Mouse (Mus musculus): ENCODE data around the gene Sec24d. TPM values are rescaled to one million over a fixed set of nuclear protein-coding genes. Genes with fewer than 3 reads are reported as not detected.

The Sec24d gene
- polyA plus RNA-seq, 1 experiment from 2014 or later, result 66.1 TPM

DNA sequence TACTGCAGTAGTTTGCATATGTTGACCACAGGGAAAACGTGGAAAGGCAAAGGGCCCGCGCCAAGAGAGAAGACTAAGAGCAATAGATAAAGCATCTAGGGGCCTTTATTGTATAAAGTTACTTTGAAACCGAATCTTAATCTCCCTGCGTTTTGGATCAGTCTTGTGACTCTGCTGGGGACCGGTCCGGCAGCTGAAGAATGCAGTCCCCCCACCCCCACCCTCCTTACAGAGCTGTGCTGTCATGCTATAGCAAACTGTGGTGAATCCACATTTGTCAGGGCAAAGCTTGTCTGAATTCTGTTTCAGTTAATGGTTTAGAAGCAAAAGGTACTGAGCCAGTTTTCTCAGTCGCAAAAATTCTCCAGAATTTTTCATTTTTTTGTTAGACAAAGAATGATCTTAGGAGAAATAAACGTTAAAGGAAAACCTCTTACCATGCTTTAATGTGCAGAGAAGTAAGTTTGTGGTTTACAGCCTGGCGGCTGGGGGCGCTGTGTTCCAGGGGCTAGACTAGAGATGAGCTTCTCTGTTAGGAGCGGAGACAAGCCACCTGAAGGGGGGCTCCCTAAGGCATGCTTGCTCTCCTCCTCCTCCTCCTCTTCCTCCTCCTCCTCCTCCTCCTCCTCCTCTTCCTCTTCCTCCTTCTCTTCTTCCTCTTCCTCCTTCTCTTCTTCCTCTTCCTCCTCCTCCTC, 46.8 kb downstream of the Sec24d start:
- ATAC-seq (ENCODE audit: insufficient read depth), result peak; percentile 49; the same call in 1 of the 2 replicates
- Histone ChIP-seq H3K27ac (ENCODE audit: low read depth) (no peak overlapping the region), H3K27me3 (ENCODE audit: insufficient read depth, low read length) (no peaks in the 10 kb centered on the region), H3K36me3 (ENCODE audit: insufficient read depth) (peaks cover 16% of the 10 kb centered on the region; the same call in 1 of the 2 replicates), H3K4me3 (ENCODE audit: low read depth, low read length) (no peak overlapping the region), H3K9me3 (ENCODE audit: low read depth, low read length) (no peaks in the 10 kb centered on the region), H3K9ac (0 out of 2 replicates have a peak overlapping the region, but pooled peaks have one; percentile 20), H3K4me1 (ENCODE audit: insufficient read depth) (peaks cover 3% of the 10 kb centered on the region; the same call in 1 of the 2 replicates), H3K4me2 (no peak overlapping the region; the same call in 1 of the 2 replicates)
- peak; percentile 31 for DNase-seq
- TF ChIP-seq CTCF (IDR thresholded peaks at IDR 0.05; ENCODE audit: low read depth), result peak; percentile 10; the same call in 1 of the 2 replicates
- 25% methylated on average over 12 of the region's 12 CpGs for WGBS

DNA sequence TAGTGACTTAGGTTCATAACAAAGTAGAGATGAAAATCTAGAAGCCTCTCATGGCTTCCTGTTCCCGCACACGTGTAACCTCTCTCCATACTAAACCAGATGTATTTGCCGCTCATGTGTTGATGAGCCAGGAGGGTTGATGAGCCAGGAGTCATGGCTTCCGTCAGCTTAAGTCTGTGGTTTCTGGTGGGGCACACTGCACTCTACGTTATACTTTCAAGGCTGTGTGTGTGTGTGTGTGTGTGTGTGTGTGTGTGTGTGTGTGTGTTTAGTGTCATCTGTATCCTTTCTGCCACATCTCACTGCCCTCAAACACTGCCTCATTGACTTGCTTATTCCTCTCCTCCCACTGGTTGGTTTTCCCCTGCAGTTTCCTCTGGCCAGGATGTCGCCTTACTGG, 48.8 kb downstream of the Sec24d start:
- no peak overlapping the region for H3K4me2 ChIP-seq
- H3K27ac ChIP-seq (ENCODE audit: low read depth), result no peak overlapping the region
- ATAC-seq (ENCODE audit: insufficient read depth) (no peak), DNase-seq (no peak)
- no peak overlapping the region for H3K9ac ChIP-seq
- no peaks in the 10 kb centered on the region for H3K9me3 ChIP-seq (ENCODE audit: low read depth, low read length)
- H3K4me3 ChIP-seq (ENCODE audit: low read depth, low read length), result no peak overlapping the region
- peaks cover 3% of the 10 kb centered on the region; the same call in 1 of the 2 replicates for H3K4me1 ChIP-seq (ENCODE audit: insufficient read depth)
- H3K27me3 ChIP-seq (ENCODE audit: insufficient read depth, low read length), result no peaks in the 10 kb centered on the region
- WGBS, result 70% methylated on average over 6 of the region's 6 CpGs
- TF ChIP-seq CTCF (IDR thresholded peaks at IDR 0.05; ENCODE audit: low read depth), result no peak
- peaks cover 8% of the 10 kb centered on the region; the same call in 1 of the 2 replicates for H3K36me3 ChIP-seq (ENCODE audit: insufficient read depth)

- no peak overlapping the region for H3K9ac ChIP-seq
- H3K27ac ChIP-seq (ENCODE audit: low read depth), result no peak overlapping the region
- H3K36me3 ChIP-seq (ENCODE audit: insufficient read depth), result peaks cover 8% of the 10 kb centered on the region; the same call in 1 of the 2 replicates
- no peak overlapping the region for H3K4me3 ChIP-seq (ENCODE audit: low read depth, low read length)
- peaks cover 3% of the 10 kb centered on the region; the same call in 1 of the 2 replicates for H3K4me1 ChIP-seq (ENCODE audit: insufficient read depth)
- TF ChIP-seq CTCF (IDR thresholded peaks at IDR 0.05; ENCODE audit: low read depth), result no peak
- WGBS, result 55% methylated on average over 9 of the region's 9 CpGs
- no peaks in the 10 kb centered on the region for H3K9me3 ChIP-seq (ENCODE audit: low read depth, low read length)
- no peaks in the 10 kb centered on the region for H3K27me3 ChIP-seq (ENCODE audit: insufficient read depth, low read length)
- DNase-seq (no peak), ATAC-seq (ENCODE audit: insufficient read depth) (no peak)
- no peak overlapping the region for H3K4me2 ChIP-seq
Observed at GRCm38 (mm10) chr3:123317081-123317480, 49.8 kb downstream of the Sec24d start.

- DNase-seq (no peak), ATAC-seq (ENCODE audit: insufficient read depth) (no peak)
- 77% methylated on average over 9 of the region's 9 CpGs for WGBS
- 0 out of 2 replicates have a peak, but pooled peaks cover 10% of the 10 kb centered on the region for H3K36me3 ChIP-seq (ENCODE audit: insufficient read depth)
- H3K9ac ChIP-seq, result no peak overlapping the region
- H3K27ac ChIP-seq (ENCODE audit: low read depth), result no peak overlapping the region
- no peak overlapping the region for H3K4me3 ChIP-seq (ENCODE audit: low read depth, low read length)
- H3K4me2 ChIP-seq, result no peak overlapping the region
- H3K27me3 ChIP-seq (ENCODE audit: insufficient read depth, low read length), result 0 out of 2 replicates have a peak, but pooled peaks cover 2% of the 10 kb centered on the region
- no peaks in the 10 kb centered on the region for H3K4me1 ChIP-seq (ENCODE audit: insufficient read depth)
- H3K9me3 ChIP-seq (ENCODE audit: low read depth, low read length), result no peaks in the 10 kb centered on the region
- no peak for TF ChIP-seq CTCF (IDR thresholded peaks at IDR 0.05; ENCODE audit: low read depth)
Observed at GRCm38 (mm10) chr3:123320341-123320740, 53.1 kb downstream of the Sec24d start.

DNA sequence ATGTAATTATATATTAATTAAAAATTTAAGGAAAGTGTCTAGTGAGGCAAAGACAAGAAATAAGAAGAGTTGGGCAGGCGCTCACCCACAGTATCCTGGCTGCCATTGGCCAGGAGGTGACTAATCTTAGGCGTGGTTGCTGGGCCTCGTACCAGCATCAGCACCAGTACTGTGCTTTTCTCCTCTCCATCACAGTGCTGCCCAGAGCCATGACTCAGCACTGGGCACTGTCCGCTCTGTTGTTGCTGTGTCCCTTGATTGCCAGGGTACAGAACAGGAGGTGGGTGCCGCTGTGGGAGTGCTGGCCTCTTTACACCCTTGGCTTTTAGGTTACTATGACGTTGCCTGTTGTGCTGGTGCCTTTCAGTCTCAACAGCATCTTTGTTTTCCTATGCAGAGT, 54.4 kb downstream of the Sec24d start:
- H3K4me1 ChIP-seq (ENCODE audit: insufficient read depth), result no peaks in the 10 kb centered on the region
- H3K36me3 ChIP-seq (ENCODE audit: insufficient read depth), result 0 out of 2 replicates have a peak, but pooled peaks cover 10% of the 10 kb centered on the region
- ATAC-seq (ENCODE audit: insufficient read depth), result peak; percentile 53; the same call in 1 of the 2 replicates
- H3K27ac ChIP-seq (ENCODE audit: low read depth), result no peak overlapping the region
- no peak for TF ChIP-seq CTCF (IDR thresholded peaks at IDR 0.05; ENCODE audit: low read depth)
- 0 out of 2 replicates have a peak, but pooled peaks cover 2% of the 10 kb centered on the region for H3K27me3 ChIP-seq (ENCODE audit: insufficient read depth, low read length)
- H3K4me2 ChIP-seq, result no peak overlapping the region
- DNase-seq, result no peak
- no peak overlapping the region for H3K4me3 ChIP-seq (ENCODE audit: low read depth, low read length)
- 82% methylated on average over 6 of the region's 6 CpGs for WGBS
- no peaks in the 10 kb centered on the region for H3K9me3 ChIP-seq (ENCODE audit: low read depth, low read length)
- no peak overlapping the region for H3K9ac ChIP-seq

GRCm38 (mm10) chr3:123322147-123322546, 54.9 kb downstream of the Sec24d start:
- H3K27me3 ChIP-seq (ENCODE audit: insufficient read depth, low read length), result 0 out of 2 replicates have a peak, but pooled peaks cover 2% of the 10 kb centered on the region
- DNase-seq, result peak; percentile 89
- H3K4me2 ChIP-seq, result no peak overlapping the region
- no peak overlapping the region for H3K9ac ChIP-seq
- H3K4me1 ChIP-seq (ENCODE audit: insufficient read depth), result no peaks in the 10 kb centered on the region
- H3K9me3 ChIP-seq (ENCODE audit: low read depth, low read length), result no peaks in the 10 kb centered on the region
- WGBS, result 28% methylated on average over 1 of the region's 1 CpGs
- no peak overlapping the region for H3K4me3 ChIP-seq (ENCODE audit: low read depth, low read length)
- H3K36me3 ChIP-seq (ENCODE audit: insufficient read depth), result peaks cover 11% of the 10 kb centered on the region; the same call in 1 of the 2 replicates
- no peak overlapping the region for H3K27ac ChIP-seq (ENCODE audit: low read depth)
- ATAC-seq (ENCODE audit: insufficient read depth), result peak; percentile 24; the same call in 1 of the 2 replicates
- TF ChIP-seq CTCF (IDR thresholded peaks at IDR 0.05; ENCODE audit: low read depth), result peak; percentile 67

DNA sequence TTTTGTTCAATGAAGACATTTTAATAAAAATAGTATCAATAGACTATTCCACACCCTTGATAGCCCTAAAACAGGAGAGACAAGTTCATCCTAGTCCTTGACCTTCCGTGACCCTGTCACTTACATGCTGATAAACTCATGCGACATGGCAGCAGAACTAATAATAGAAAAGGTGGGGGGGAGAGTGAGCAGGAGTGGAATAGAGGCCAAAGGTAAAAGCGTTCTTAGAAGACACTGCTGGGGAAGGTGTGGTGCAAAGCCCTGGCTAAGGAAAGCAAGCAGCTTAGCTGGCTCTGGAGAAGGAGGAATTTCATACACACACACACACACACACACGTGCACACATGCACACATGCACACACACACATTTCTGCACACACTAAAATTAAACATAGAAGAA, 57.1 kb downstream of the Sec24d start:
- 34% methylated on average over 4 of the region's 4 CpGs for WGBS
- H3K36me3 ChIP-seq (ENCODE audit: insufficient read depth), result peaks cover 14% of the 10 kb centered on the region; the same call in 1 of the 2 replicates
- H3K9ac ChIP-seq, result no peak overlapping the region
- no peak overlapping the region for H3K4me3 ChIP-seq (ENCODE audit: low read depth, low read length)
- no peaks in the 10 kb centered on the region for H3K4me1 ChIP-seq (ENCODE audit: insufficient read depth)
- no peak overlapping the region for H3K4me2 ChIP-seq
- 0 out of 2 replicates have a peak, but pooled peaks cover 2% of the 10 kb centered on the region for H3K27me3 ChIP-seq (ENCODE audit: insufficient read depth, low read length)
- H3K27ac ChIP-seq (ENCODE audit: low read depth), result no peak overlapping the region
- ATAC-seq (ENCODE audit: insufficient read depth) (no peak), DNase-seq (no peak)
- no peaks in the 10 kb centered on the region for H3K9me3 ChIP-seq (ENCODE audit: low read depth, low read length)
- no peak for TF ChIP-seq CTCF (IDR thresholded peaks at IDR 0.05; ENCODE audit: low read depth)
